Mouse (Mus musculus) neural tube, embryonic 10.5 days (tissue): ENCODE data around the gene Tmem253.
"Not testable (repeated sequence)": the region's sequence is repeated elsewhere in the genome, so short reads cannot be mapped to it uniquely, and the experiment has no call there.

Experiments used
- DNase-seq: peaks from one replicate; pipeline ENCODE4 v3.0.0-alpha.2; 2017; ENCODE audit warnings: low spot score; ENCODE audit errors: extremely low spot score

The Tmem253 gene

DNA sequence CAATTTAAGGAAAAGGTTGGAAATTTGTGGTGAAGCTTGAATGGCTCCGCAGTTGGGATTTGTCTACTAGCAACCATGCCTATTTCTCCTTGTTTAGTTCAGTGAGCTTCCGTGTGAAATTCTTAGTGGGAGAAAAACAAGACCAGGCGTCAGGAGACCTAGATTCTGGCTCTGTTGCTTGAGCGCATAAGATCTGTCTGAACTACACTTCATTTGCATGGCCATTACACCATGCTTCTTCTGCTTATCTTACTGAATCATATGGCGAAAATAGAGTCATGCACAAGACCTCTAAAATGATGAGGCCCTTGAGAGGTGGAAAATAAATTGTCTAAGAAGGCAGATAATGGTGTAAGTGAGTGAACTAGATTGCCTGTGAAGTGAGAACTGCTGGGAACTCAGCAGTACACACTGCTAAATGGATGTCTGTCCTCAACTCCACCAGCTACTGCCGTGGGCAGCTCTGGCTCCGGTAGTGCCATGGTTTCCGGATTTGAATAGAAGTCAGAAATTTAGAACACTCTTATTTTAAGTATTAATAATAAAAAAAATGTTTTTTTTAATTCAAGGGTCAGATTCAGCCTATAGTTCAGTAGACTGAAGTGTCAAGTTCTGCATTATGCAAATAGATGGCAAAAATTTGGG, 6.2 kb downstream of the Tmem253 start:
- DNase-seq = no peak

DNA sequence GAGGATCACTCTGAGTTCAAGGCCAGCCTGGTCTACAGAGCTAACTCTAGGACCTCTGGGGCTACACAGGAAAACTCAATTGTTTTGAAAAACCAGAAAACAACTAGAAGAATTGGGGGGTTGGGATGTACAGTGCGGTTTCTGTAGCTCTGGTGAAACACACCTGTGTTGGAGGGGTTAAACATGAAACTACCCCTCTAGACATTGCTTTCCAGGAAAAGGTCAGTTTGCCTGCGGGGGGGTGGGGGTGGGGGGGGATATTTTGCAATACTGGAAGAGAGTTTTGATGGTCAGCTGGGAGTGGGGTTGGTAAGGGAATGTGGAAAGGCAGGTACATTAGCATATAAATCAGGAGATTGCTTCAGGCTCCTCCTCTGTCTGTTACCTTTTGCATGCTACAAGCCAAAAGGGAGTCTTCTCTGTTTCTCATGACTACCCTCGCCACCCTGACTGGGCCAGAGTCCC, 6.8 kb downstream of the Tmem253 start:
- DNase-seq = no peak

DNA sequence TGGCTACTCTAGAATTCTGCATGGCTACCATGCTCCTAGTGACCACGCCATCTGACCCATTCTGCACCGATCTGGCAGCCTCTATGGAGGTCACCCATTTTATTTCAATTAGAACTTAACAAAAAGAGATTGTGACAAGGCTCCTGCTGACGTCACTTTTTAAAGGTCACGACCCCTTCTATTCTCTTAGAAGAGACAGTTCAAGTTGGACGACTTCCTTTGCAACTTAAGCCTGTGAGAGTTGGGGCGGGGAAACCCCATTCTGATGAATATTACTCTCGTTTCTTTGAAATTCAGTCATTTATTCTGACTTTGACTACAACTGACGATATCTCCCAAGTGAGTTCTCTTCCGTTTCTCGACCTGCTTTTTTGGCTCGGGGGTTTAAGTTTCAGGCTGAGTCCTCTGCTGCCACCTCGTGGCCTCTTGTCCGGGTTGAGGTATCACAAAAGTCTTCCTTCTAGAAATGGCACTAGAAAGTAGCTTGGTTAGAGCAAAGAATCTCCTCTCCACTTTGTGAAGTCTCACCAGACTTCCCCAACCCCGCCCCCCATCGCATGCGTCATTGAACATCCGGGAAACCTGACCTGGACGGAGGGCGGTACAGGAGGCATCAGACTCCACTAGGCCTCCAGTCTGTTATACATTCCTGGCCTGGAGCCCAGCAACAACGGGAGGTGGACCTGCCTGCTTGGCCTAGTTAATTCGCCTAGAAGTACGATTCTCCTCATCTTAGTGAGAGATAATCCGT, 7.4 kb downstream of the Tmem253 start:
- peak; percentile 91 for DNase-seq

DNA sequence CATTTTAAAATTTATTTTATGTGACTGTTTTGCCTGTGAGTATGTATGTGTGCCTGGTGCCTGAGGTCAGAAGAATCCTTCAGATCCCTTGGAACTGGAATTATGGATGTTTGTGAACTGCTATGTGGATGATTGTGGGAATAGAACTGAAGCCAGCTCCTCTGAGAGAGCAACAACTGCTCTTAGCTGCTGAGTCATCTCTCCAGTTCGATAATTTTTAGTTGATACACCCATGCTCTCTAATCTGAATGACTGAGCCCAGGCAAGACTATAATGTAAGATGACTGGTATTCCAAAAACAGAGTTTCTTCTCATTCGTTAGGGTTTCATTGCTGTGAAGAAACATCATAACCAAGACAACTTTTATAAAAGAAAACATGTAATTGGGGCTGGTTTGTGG, 8.7 kb downstream of the Tmem253 start:
- DNase-seq = no peak

- no peak for DNase-seq
These were observed 10.9 kb downstream of the Tmem253 start for GRCm38 (mm10) chr14:52026342-52026741.

GRCm38 (mm10) chr14:52035926-52036325, 20.5 kb downstream of the Tmem253 start:
- no peak for DNase-seq

DNA sequence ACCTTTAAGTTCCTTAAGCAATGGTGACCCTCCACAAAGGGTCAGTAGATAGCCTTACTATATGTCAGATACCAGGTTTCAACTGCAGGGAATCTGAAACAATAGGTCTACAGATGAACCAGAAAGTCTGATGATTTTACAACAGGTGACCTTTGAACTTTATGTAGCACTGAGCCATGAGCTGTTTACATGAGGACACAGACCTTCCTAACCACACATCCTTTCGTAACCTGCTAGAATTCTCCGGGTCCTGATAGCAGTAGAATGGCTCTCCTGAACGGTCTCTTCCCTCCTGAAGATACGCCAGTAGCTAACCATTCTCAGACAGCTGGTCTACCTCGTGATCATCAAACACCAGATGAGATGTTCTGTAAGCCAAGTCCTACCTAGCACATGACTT, 23.9 kb downstream of the Tmem253 start:
- no peak for DNase-seq

DNA sequence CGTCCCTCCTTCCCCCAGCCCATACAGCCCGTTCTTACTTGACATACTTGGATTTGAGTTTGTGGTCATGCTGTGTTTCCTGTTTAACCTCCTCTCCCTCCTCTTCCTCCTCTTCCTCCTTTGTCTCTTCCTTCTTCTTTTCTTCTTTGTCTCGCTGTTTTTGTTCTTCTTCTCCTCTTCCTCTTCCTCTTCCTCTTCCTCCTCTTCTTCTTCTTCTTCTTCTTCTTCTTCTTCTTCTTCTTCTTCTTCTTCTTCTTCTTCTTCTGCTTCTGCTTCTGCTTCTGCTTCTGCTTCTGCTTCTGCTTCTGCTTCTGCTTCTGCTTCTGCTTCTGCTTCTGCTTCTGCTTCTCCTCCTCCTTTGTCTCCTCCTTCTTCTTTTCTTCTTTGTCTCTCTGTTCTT, 26.9 kb downstream of the Tmem253 start, which contains the start of gene Olfr221:
Olfr221 (minus strand) TSS at position 101 of the 400 bp plus-strand sequence.
- DNase-seq = not testable (repeated sequence)

- no peak for DNase-seq
These were observed 28.0 kb downstream of the Tmem253 start for GRCm38 (mm10) chr14:52043446-52043845.

DNA sequence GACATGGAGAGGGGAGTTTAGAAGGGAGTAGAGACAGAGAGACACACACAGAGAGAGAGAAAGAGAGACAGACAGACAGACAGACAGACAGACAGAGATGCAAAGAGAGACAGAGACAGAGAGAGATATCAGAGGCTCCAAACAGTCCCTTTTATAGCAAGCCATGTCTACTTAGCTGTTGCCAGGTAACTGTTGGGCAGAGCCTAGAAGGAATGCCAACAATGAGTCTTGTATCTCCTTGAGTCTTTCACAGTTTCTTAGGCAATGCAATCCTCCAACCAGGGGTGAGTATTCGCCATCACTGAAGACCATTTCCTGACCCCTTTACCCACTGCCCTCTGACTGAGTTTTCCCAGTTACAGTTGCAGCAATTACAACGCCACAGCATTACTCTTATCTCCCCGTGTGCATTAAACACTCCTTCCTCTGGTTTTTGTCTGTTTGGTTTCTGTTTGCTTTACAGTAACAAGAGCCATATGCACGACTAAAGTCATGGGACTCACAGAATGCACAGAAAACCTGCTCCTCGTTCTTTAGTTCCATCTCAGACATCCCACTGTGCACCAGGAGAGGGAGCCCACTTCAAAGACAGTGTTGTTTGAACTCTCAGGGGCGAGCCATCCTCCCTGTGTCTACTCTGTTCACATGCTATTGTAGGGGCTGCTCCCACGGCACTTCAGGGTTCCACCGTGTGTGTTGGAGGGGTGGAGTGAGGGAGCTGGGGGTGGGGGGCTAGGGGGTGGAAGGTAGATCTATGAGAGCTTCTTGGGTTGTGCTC, 29.6 kb downstream of the Tmem253 start:
- DNase-seq = peak; percentile 30

- DNase-seq = no peak
These were observed 30.6 kb downstream of the Tmem253 start for GRCm38 (mm10) chr14:52045966-52046565.

DNA sequence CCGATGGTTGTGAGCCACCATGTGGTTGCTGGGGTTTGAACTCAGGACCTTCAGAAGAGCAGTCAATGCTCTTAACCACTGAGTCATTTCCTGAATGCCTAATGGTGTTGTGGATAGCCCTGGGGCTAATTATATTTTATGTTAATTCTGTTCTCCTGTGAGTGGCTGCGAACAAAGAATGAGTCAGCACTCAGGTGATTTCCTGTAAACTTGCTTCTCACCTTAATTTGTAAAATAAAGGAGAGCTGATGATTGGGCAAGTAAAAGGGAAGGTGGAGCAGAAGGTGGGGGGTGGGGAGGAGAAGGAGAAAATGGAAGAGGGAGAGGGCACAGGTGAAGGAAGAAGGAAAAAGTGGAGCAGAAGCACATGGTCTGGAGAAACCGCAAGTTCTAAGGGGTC, 37.3 kb downstream of the Tmem253 start:
- not testable (repeated sequence) for DNase-seq

DNA sequence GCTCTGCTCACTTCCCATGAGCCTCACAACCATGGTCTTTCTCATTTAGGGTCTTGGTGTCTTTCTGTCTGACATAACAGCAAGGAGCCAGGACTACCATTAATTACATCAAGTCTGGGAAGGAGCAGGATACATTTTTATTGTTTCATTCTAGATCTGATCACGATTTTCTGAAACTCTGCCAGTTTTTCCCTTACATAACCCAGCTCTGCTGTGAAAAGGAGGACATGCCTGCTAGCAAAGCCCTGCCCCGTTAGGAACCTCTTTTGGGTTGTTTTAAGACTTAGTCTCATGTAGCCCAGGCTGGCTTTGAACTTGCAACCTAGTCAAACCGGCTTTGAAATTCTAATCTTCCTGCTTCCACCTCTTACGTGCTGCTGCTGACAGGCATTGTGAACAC, 44.5 kb downstream of the Tmem253 start:
- DNase-seq = no peak

DNA sequence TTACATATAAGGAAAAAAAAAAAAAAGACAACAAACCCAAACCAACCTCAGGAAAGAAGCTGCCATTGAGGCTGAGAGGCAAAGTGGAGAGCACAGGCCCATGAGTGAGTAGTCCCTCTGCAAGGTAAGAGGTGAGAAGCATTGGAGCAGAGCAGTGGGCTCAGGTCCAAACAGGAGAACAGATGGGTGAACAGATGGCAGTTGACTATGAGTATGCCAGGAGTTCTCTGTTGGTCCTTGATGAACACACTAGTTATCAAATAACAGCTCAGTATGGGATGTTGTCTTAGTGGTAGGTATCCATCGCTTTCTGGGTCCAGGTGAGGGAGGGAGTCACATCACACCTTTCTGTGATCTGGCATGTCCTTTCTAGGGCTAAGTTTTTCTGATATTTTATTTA, 45.3 kb downstream of the Tmem253 start:
- no peak for DNase-seq

- no peak for DNase-seq
These were observed 46.3 kb downstream of the Tmem253 start for GRCm38 (mm10) chr14:52061798-52062197.

DNA sequence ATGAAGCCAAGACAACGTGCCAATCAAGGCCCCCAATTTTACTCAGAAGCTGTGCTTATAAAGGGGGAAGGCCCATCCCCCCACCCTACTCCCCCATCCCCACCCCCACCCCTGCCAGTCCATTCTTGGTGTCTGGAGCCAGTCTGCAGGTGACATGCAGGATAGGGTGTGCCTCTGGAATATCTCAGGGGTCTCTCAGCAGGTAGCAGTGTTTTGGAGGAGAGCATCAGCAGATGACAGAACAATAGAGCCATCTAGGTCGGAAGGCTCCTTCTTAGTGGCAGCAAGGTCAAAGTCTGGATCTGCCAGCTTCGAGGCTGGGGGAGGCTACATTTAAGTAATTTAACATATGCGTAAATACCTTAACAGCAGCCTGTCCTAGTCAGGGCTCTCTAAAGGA, 50.7 kb downstream of the Tmem253 start:
- DNase-seq = no peak
